Mouse (Mus musculus): ENCODE measurements at regions not wholly inside any gene's neighbourhood (a gene's known extent, or its start where the extent isn't known, plus 50 kb on each side); places are given as distances from the start of the nearest gene placed in this dataset.

DNA sequence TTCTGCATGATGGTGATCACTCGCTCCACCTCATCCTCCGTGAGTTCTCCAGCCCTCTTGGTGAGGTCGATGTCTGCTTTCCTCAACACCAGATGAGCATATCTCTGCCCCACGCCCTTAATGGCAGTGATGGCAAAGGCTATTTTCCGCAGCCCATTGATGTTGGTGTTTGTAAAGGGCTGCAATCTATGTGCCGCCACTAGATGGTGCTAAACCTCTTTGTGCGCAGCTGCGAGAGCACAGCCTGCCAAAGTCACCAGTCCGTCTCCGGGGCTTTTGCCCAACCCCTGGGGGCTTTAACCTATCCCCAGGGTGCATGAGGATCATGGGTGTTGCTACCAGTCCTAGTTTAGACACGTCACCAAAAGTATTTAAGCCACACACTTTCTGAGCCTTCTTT, 140.9 kb upstream of the Cts3 start:
- peak in 1 of 2 experiments; percentile 8 for DNase-seq (ENCODE audit: low spot score in 2 of 2)

DNA sequence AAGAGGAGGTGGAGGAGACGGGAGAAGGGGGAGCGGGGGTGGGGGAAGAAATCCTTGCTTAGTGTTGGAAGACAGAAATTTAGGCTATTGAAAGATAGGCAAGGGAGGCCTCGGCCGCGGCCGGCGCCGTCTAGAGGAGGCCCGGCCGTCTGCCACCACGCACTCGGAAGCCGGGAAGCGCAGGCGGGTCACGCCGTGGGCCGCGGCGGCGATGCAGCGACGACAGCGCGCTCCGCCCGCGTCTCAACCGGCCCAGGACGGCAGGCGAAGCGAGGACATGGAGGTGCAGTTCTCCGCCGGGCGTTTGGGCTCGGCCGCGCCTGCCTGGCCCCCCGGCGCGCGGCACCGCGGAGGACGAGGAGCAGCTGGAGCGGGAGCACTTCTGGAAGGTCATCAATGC, 95.8 kb upstream of the Cts3 start:
- DNase-seq (ENCODE audit: low spot score in 2 of 2): no peak

All from urinary bladder, adult 18-20 months (tissue).